Mouse (Mus musculus) CD4-positive naive resting alpha-beta T cell, adult 57 days (primary cell): ENCODE results near the gene Itih4. TPM values are rescaled to one million over a fixed set of nuclear protein-coding genes. Genes with fewer than 3 reads are reported as not detected.

Experiments used
- total RNA-seq: library from RNA; stranded (reverse); gene quantifications from one replicate; pipeline ENCODE4 v1.2.4, GENCODE M21; 2023

Gene Itih4
- not detected for total RNA-seq

DNA sequence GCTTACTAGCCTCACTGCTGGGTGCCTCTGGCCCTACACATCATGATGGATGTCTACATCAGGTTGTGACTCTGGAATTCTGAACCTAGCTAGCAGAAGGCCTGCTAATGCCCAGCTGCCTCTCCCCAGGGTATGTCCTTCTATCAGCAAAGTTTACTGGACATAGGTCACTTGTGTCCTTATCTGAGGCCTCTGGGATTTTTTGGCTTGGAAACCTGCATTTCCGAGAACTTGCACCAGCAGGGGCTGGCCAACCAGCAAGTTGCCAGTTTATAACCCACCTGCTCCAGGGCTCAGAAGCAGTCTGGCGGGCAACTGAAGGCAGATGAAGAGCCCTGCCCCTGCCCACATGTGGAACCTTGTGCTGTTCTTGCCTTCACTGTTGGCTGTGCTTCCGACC lies at the start of gene Itih4:
Gene Itih4, plus strand, starts transcription at position 273 of the 400 bp plus-strand sequence.

DNA sequence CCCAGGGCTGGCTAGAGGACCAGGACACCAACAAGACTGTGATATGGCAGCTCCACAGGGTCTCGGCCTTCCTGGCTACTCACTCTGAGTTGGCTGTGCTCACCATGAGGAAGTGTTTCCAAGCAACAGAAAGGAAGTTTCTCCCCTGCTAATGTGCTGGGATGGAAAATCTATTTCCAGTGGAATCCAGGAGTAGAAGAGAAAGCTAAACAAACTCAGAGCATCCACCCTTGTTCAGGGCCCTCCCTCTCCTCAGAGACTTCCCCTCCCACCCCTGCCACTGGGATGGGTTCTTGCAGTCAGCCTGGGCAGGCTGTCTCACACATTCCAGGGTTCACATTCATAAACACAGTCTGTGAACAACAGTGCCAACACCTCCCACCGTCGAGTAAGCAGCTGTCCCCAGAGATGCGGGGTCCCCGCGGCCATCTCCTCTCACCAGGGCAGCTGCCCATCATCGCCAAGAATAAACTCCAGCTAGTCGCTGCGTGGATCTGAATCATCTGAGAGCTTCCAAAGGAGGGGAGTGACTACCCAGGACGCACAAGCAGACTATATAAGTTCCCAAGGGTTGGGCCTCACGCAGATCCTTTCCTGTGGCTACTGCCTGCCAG lies 7.2 kb upstream of the Itih4 start, which contains the start of gene Mustn1:
Gene Mustn1, plus strand, starts transcription at position 243 of the 614 bp plus-strand sequence.

DNA sequence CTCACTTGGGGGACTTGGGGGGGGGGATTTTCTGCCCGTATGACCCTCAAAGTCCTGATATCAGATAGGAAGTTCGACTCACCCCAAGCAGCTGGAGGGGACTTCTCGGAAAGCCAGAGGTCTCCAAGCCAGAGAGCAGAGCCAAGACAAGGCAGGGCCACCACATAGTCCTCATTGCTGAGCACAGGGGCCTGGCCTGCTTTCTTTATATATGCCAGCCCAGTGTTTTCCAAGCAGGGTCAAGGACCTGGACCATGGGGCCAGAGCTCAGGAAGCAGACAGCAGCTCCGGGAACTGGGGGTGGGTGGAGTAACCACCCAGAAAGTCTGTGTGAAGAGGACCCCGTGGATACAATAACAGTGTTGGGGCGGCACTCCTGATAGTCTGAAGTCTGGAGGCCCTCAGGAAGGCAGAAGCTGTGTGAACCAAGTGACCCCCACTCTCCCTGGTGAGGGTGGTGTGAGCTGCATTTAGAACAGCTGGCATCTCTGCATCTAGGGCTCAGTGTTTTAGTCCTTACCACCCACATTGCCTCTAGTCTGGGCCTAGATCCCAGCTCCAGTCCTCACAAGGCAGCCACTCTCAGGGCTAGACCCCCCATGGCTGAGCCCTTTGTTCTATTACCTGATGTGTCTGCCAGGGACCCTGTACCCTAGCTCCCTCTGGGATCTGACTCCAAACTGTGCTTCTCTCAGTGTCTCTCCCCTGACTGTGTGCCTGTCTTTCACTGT lies 37.3 kb downstream of the Itih4 start, which contains the start of gene Itih3:
Gene Itih3, minus strand, starts transcription at position 386 of the 731 bp plus-strand sequence.

DNA sequence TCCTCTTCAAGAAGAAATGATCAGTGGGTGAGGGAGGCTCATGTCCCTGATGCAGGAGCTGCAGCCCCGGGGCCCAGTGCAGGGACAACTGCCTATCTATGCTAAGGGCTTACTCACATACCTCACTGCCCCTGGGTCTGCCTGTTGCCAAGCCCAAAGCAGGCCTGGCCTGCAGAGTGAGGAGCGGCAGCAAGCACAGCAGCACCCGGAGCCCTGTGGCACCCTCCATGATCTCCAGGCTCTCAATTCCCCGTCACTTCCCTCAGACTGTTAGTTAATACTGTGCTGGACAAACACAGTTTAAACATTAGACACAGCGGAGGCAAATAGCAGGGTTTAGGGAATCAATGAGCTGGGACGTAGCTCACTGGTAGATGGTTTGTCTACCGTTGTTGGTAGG lies 56.8 kb downstream of the Itih4 start, which contains the start of gene Itih1:
Gene Itih1, minus strand, starts transcription at position 252 of the 400 bp plus-strand sequence.

DNA sequence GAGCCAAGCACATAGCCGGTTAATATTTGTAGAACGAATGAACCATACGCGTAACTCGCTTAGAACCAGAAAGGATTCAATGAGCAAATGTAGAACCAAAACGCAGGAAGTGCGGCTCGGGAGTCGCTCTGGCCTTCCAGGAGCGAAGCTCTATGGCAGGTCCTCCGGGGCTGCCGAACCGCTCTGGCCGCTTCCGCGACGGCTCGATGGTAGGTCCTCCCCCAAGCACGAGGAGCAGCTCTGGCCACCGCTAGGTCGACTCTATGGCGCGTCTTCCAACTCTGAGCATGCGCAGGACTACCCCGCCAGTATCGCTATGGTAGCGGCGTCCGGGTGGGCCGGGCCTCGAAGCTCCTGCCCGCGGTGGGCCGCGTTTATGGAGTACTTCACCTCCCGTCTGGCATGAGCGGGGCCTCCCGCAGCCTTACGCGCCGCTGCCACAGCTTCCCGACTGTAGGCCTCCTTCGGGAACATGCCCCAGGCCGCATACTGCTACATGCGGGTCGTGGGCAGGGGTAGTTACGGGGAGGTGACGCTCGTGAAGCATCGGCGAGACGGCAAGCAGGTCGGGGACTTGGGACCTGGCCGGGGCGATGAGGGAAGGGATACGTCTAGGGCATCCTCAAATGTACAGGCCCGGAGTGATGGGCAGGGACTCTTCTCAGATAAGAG lies 65.0 kb downstream of the Itih4 start, which contains the start of gene Nek4:
Gene Nek4, plus strand, starts transcription at position 224 of the 672 bp plus-strand sequence.

Other genes starting within 250 kb of the Itih4 start
- 11.2 TPM for gene Rft1, start 232.1 kb upstream of the Itih4 start, total RNA-seq
- 10.4 TPM for gene Sfmbt1, start 171.6 kb upstream of the Itih4 start, total RNA-seq
- gene Tmem110, start 60.9 kb upstream of the Itih4 start, total RNA-seq = 13.9 TPM
- gene Mustn1, start 7.3 kb upstream of the Itih4 start, total RNA-seq = 2.1 TPM
- not detected for gene Itih3, start 37.3 kb downstream of the Itih4 start, total RNA-seq
- gene Itih1, start 56.8 kb downstream of the Itih4 start, total RNA-seq = not detected
- gene Nek4, start 64.9 kb downstream of the Itih4 start, total RNA-seq = 3.3 TPM
- 9.1 TPM for gene Glt8d1, start 114.9 kb downstream of the Itih4 start, total RNA-seq
- 89.0 TPM for gene Spcs1, start 115.2 kb downstream of the Itih4 start, total RNA-seq
- 83.9 TPM for gene Pbrm1, start 132.7 kb downstream of the Itih4 start, total RNA-seq
- 279 TPM for gene Gnl3, start 132.7 kb downstream of the Itih4 start, total RNA-seq
- gene Smim4, start 242.5 kb downstream of the Itih4 start, total RNA-seq = 48.2 TPM
- gene Nt5dc2, start 244.6 kb downstream of the Itih4 start, total RNA-seq = 0.41 TPM